Mouse (Mus musculus): ENCODE data around the gene Nuak2.
A peak's percentile ranks its signal among the peaks of the same experiment; 100 is the strongest.

- TF ChIP-seq POLR2A (IDR thresholded peaks at IDR 0.05; ENCODE audit: control insufficient read depth, low read depth, low read length) (no peak), CTCF (IDR thresholded peaks at IDR 0.05; ENCODE audit: control insufficient read depth, insufficient read depth, insufficient replicate concordance, low read depth, low read length) (peak; percentile 45; the same call in 1 of the 2 replicates)
Observed at GRCm38 (mm10) chr1:132306160-132306559, 9.8 kb upstream of the Nuak2 start.

Measured in testis, adult 2 months (tissue).